Mouse (Mus musculus): ENCODE data around the gene Uri1.

Gene Uri1

DNA sequence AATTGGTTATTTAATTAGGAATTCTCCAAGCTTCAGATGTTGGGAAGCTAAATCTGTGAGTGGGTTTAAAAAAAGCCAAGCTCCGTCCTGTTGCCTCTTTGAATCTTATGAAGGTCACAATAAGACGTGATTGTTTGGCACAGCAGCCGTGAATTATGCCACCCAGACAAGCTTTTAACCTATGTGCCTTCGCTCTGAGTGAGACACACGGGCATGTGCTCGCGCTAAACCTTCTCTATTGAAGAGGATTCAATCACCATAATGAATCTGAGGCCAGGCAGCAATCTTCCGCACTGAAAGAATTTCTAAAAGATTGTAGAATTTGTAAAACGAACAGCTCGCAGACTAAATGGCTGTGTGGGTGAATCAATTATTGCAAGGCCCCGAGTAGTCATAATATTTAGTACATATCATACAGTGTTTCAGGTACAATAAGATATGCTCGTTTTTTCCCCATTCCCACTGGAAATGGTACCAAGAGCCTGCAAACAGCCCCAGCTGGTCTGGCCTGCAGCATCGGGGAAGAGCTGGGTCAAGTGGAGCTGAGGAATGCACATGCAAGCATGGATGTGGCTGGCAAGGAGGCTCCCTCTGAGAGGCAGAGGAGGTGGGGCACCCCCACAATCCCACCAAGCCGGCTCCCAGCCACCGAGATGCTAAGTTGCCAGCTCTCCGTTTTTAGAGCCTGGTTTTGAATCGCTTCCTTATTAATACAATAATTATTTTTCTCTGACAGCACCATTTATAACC is 101.5 kb downstream of the Uri1 start:
- DNase-seq (ENCODE audit: low read depth, low spot score) = no peak

DNA sequence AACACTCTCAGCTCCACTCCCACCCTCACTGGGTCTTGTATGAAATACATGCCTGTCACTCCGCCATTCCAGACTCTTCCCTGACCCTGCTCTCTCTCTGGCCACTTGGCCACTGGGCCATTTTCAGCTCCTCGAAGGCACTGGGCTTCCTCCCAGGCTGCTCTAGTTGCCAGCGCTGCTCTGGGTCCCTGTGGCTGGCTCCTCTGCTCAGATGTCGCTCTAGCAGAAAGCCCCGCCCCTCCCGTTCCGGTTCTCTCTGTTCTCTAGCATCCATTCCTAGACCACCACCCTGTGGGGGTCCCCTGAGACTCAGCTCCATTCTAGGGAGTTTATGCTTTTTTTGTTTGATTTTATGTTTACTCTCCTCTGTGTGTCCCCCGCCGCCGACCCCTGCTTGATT is 104.4 kb downstream of the Uri1 start:
- no peak for DNase-seq (ENCODE audit: low read depth, low spot score)

DNA sequence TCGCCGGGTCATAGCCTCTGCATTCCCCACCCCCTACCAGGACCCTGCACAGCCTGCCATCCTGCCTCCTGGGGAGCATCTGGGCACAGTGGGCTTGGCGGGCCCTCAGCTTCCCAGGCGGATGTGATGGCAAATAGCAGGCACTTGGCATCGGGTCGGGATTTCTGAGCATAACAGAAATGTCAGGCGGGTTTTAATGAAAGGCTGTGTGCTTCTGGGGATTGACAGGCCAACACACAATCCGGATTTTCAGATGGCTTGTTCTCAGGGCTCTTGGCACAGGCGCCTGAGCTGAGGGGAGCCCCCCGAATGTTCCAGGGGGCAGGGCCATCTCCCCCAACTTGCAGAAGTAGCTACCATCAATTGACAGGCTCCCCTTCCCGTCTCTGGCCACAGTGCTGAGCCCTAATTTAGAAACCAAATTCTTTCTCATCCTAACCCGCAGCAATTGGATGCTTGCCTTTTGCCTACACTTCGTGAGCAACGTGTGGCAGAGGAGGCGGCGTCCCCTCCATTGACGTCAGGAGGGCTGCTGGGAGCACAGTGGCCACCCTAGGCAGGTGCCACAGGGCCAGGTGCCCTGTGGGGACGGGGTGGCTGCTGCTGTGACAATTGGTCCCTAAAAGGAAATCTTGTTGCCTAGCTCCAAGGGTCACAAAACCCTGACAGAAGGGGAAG is 106.5 kb downstream of the Uri1 start:
- DNase-seq (ENCODE audit: low read depth, low spot score) = no peak

DNA sequence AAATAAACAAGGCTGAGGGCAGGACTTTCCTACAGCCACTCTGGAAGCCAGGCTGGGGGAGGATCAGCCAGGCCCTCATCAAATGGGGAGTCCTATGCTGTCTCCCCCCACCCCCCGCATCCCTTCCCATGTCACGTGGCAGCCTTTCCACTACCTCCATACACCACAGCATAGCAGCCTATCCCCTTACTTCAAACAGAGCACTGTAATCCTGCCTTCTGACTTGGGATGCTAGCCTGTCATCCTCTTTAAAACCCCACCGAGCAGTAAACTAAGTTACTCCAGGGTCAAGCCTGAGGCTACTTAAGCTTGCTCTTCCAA is 111.6 kb downstream of the Uri1 start:
- DNase-seq (ENCODE audit: low read depth, low spot score) = no peak

DNA sequence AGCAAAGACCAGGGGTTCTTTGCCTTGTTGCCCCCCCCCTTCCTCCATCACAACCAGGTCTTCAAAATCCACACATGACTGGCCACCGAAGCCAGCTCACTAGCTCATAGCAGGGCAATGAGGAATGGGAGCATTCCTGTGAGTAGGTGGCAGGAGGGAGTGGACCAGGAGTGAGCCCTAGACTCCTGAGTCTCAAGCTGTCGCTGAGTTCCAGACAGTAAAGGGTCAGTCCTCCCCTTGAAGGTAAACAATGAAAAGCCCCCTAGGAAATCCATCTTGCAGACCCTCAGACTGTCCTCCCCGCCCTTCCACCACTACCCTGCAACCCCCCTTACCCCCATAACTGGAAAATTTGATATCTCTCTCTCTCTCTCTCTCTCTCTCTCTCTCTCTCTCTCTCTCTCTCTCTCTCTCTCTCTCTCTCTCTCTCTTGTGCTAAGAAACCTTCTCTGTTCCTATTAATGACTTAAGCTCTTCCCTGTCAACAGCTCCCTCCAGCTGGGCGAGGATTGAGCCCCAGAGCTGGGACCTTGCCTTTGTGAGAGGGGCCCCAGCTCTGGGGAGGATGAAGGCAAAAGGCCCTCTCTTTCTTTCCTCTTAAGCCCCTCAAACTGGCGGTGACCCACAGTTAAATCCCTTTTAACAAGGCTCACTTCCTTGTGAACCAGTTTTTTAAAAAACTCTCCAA is 112.1 kb downstream of the Uri1 start:
- DNase-seq (ENCODE audit: low read depth, low spot score) = no peak

DNA sequence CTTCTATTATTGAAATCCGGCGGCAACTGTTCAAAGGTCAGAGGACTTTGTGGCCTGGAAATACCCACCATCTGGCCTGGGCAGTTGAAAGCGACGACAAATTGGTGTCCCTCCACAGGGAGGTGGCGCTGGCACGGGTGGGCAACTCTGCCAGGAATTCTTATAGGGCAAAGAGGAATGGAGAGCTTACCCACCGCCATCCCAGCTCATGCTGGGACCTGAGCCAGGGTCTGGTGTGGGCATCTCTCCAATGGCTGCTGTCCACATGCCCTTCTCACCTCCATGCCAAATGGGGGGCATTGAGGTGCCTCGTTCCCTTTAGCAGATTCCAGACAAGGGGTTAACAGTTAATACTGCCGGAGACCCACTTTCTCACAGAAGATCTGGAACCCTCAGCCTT is 113.2 kb downstream of the Uri1 start:
- no peak for DNase-seq (ENCODE audit: low read depth, low spot score)

All from WW6 (cell line).